Mouse (Mus musculus) cerebellum, postnatal 14 days (tissue): ENCODE measurements around the gene Brf1.

Source experiments
- DNase-seq, 2 experiments: peaks; one replicate each; pipeline ENCODE4 v3.0.0; 2021; ENCODE audit warnings: mixed read lengths in 2 of 2

The Brf1 gene

DNA sequence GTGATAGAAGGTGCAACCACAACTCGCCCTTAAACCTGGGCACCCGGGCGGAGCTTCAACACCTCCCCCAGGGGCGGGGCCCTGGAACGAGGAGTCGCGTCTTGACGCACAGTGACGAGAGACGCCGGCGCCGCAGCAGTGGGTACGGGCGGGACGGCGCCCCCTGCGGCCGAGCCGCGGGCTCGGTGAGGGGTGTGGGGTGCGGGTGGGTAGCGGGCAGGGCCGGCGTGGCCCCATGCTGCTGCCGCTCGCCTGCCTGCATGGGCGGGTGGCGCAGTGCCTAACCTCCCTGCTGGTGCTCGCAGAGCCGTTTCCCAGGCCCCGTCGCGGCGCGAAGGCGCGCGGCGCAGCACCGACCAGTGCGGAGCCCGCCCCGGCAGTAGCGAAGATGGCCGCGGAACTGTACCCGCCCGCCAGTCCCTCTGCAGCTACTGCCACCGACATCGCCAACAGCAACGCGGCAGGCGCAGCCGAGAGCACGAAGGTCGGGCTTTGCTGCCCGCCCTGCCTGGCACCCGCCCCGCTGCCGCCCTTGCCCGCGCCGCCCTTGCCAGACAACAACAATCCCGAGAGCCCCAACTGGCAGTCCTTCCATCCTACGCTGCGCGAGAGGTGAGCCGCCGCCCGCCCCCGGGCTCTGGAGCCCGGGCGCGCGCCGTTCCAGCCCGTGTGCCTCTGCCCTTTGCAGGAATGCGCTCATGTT, 24.0 kb downstream of the Brf1 start, which contains the start of gene Btbd6:
Gene Btbd6 (plus strand): TSS at position 112 of the 703 bp plus-strand sequence.
- peak; percentile 93 to 95 for DNase-seq

DNA sequence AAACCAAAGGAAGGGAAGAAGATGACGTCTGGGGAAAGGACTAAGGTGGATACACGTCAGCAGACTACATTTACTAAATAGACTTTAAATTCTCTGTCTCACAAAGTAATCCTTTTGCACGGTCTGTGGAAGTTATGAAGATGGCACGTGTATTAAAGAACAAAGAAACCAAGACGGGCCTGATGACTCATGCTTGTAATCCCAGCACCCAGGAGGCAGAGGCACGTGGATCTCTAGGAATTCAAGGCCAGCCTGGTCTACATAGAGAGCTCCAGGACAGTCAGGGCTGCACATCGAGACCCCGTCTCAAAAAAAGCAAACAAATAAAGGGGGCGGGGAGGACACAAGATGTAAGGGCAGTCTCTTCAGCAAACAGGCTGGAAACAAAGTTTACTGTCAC, 25.8 kb downstream of the Brf1 start:
- no peak for DNase-seq

DNA sequence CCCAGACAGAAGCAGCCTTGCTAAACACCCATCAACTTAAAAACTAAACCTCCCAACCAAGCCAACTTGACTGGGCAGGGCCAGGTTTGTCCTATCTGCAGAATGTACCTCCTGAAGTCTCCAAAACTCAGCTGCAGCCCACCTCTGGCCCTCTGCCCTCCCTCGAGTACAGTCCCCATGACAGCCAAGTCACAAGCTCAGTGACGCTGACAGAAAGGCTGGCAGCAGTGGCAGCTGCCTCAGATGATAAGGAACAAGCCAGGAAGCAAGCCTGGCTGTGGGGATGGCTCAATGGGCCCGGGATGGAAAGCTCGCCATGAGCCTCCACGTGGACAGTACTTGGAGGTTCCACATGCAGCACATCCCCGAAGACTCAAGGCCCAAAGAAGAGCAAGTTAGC, 30.9 kb downstream of the Brf1 start:
- DNase-seq, result no peak

DNA sequence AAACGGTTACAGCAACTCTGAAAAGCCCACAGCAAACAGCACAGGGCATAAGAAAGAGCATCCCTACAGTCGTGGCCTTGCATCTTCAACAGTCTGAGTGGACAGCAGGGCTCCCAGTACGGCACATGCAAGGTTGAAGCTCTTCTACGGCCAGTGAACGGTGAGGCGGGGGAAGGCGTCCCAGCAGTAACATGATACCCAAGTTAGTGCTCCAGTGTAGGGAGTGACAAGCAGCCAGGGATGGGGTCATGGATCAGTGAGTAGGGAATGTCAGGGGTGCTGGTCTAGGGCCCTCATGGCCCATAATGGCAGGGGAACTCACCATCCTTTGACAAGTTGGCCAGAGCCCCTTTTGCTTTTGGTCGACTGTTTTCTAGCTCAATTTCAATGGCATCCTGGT, 31.6 kb downstream of the Brf1 start:
- no peak for DNase-seq

DNA sequence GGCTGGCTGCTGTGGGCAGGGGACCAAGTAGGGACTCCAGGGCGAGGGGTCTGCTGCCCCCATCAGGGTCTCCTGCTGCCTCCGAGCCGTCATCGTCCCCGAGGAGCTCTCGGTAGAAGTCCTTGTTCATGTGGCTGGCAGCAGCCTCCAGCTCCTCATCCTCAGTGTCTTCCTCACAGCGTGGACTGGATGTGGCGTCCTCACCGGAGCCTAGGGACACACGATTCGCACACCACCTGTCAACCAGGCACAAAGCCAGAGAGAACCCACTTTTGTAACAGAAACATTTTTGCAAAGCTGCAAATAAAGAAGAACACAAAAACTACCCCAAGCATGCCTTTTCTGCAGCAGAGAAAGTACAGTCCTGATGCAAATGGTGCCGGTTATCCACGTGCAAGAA, 34.7 kb downstream of the Brf1 start:
- no peak for DNase-seq

DNA sequence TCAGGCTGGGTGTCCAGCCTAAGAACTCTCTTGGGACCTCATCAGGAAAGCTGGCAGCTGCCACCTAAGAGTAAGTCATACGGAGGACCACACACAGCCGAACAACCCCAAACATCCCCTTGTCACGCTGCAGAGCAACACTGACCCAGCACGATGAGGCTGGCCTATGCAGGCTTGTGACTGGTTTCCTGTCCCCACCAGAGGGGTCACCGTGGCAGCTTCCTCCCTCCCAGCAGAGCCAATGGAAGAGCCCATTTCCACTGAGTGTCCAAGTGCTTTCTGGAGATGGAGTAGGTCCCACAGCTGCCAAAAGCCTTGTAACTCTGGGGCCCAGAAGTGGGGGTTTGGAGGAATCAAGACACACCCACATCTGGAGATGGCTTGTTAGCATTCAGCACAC, 38.6 kb downstream of the Brf1 start:
- no peak for DNase-seq

DNA sequence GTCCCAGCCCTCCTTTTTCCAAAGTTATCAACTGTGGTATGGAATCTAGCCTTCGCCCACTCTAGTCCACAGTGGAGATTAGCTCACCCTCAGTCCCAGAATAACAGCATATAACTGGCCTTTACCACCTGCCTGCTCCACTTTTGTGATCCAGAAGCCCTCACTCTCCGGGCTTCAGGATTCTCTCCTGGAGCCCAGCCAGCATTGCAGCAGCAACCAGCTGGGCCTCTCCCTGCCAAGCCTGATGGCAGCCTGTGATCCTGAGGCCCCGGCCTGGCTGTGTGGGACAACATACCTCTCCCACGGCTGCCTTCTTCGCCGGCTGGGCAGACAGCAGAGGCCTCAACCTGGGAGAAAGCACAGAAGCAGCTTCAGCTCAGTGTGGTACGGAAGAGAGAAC, 39.1 kb downstream of the Brf1 start:
- peak; percentile 57 to 67 for DNase-seq

DNA sequence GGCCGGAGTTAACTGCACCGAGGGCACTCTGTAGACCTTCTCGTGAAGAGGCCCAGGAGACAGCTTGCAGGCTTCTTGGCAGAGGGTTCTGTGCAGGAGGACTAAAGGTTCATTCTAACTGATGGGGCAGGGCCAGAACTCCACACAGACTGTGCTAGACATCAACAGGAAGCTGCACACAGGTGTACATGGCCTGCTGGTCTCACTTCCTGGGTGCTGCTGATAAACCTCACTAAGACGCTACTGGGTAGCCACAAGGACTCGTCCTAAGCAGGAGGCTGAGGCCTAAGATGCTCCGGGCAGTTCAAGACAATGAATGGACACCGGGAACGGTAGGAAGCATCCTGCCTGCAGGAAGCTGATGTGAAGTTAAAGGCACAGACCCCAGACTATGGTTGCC, 41.1 kb downstream of the Brf1 start:
- DNase-seq, result no peak

DNA sequence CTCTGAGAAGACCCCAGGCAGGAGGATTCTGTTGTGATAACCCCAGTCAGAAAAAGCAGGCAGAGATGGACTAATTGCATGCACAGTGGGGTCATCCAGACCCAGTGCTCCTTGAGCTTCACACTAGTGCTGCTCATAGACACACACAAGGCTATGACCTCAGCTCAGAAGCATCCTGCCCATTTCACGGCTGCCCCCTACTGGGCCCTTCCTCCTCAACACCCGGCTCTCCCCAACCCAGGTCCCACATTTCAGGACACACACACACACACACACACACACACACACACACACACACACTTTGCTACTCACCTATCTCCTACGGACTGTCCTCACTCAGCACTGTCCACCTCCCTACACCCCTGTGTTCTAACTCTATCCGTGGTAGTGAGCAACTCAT, 42.2 kb downstream of the Brf1 start:
- peak in 1 of 2 experiments; percentile 72 for DNase-seq

DNA sequence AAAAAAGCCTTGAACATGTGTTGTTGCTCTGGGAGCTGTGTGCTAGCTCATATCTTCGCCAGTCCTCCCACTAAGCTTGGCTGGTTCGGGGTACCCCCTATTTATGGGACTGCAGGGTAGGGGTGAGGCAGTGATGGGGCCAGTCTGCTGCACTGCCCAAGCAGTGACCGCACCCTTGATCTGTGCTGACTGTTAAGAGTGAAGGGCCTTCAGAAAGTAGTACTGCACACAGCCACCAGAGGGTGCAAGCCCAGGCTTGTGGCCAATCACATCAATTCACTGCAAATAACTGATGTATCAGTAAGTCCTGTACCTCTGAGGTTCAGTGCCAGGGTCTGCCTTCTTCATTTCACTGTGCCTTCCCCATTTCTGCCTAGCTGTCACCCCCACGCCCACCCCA, 44.7 kb downstream of the Brf1 start:
- DNase-seq, result peak; percentile 91 to 93

DNA sequence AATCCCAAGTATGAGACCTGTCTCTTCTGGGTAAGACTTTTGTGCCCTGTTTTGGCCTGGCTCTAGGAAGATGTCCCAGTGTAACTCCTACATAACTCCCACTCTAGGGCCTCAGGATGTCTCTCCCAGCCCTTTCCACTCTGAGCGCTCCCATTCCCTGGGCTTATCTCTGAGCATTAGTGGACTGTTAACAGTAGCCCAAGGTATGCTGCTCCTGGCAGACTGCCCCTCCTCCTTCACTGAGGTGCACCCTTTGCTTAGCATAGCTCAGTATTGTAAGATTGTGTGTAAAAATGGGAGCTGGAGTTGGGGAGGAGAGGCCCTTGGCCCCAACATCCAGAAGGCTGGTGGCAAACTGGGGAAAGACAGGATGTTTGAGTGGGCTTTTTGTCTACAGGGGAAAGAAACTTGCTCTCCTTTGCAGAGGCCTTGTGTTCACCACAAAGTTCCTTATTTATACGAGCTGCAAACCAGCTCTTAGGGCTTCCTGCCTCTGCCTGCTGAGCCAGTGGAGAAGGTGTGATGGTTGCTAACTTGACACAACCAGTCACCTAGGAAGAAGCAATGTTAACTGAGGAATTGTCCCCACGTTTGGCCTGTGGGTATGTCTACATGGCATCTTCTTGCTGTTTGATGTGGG, 47.5 kb downstream of the Brf1 start:
- DNase-seq, result no peak

DNA sequence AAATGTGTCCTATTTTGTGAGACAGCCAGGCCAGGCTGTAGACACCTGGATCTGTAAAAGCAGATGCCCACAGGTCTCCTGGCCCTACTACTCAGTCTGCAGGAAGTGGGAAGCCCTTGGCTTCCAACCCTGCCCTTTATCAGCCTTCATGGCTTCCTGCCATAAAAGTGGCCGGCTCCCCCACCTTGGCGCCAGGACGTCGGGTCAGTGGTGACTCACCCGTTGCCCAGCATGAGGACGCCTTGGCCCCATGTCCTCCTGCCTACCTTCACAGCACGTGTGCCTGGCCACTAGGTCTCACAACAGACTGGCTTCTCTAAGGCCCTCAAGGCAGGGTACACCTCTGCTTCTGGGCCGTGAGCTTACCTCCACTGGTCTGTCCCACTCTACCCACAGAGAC, 48.1 kb downstream of the Brf1 start:
- DNase-seq, result no peak

DNA sequence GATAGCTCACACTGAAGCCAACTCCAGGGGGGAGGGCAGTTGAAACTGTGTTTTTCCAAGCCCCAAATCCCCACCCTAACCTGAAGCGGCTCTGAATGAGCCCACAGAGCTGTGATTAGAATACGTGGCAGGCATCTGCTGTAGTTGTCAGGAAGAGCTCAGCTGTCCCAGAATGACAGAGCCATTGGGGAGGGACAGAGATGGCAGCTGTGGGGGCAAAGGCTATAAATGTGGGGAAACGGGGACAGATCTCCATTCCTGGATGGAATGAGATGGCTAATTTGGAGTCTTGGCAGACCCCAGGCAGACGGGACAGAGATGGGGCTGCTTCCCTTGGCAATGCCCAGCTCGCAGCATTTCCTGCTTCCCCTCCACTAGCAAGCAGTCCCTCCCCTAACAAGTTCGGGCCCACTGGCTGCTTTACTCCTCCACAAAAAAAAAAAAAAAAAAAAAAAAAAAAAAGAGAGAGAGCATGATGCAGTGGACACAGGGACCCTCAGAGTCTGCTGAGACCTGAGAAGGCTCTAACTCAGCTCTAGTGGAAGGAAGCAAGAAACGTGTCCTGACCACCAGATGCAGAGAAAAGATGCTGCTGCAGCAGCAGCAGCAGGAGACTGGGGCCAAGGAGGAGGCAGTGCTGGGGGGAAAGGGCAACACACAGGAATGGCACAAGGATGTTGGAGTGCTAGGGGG, 49.2 kb downstream of the Brf1 start:
- DNase-seq, result no peak

DNA sequence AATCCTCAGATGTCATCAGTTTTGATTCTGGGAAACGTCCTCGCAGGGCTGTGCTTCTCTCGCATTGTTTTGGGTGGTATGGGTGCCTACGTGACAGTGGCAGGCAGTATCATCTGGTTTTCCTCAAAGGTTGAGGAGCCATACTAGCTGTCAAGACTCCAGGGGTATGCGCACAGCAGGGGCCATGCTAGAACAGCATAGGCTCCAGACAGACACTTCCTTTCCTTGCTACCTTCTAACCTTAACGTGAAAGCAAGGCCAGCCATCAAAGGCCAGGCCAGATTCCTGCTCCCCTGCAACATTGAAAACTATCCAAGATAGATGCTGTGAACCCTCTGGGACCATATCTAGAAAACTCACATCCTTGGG, 49.8 kb downstream of the Brf1 start:
- DNase-seq, result peak in 1 of 2 experiments; percentile 58

DNA sequence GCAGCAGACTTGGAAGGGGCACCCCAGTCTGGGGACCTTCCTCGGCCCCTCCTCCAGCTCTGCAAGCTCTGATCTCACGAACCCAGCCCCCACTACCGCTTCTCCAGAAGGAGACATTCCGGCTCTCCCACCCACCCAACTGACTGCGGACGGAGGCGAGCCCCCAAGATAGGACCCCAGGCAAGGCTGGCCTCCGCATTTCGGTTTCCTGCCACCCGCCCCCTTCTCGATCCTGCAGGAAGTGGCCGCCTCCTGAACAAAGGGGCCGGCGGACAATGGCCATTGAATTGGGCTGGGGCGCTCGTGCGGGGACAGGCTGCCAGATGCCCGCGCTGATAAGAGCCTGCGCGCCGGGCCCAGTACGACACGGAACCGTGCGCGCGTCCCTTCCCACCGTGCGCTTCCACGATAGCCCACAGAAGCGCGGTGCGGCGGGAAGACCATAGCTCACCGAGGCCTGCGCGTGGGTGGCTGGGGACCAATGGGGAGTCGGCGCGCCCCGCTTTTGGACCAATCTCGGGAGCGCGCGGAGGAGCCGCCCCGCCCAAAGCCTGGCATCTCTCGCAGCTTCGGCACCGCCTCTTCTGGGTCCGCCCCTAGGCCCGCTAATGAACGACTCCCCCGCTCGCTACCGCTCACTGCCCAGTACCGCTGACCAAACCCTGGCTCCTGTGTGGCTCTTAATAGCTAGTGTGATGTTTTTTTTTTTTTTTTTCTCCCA, 50.3 kb downstream of the Brf1 start:
- DNase-seq, result peak; percentile 94 to 96

DNA sequence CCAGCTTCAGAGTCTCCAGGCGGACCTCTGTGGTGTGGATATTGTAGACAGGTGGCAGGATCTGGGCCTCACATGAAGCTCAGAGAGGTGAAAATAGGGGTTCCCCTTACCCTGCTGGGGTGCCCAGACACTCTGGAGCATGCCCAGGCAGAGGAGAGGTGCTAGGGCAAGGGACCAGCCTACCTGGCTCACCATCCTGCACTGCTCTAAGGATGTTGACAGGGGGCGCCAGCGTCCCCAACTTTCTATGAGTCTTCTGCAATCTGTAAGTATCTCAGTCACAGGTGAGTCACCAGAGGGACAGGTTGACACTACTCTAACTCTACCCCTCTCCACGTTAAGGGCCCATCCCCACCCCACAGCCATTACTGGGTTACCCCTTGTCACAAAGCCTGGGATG, 53.2 kb downstream of the Brf1 start:
- DNase-seq, result peak; percentile 61 to 64

DNA sequence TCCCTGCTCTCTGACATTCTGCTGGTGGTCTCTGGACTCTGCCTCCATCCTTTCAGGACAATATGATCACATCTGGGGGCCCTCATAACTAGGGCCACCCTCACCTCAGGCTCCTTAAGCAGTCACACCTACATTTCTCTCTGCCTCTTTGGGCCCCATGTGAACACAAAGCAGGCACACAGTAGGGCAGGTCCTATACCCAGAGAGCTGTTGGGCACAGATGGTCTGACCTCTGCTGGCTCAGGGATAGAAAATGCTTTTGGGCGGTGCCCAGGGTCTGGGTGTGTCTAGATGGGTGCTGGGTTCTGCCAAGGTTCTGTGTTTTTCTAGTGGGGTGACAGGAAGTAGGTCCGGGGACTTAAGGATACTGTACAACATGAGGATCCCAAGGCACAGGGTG, 56.8 kb downstream of the Brf1 start:
- no peak for DNase-seq

DNA sequence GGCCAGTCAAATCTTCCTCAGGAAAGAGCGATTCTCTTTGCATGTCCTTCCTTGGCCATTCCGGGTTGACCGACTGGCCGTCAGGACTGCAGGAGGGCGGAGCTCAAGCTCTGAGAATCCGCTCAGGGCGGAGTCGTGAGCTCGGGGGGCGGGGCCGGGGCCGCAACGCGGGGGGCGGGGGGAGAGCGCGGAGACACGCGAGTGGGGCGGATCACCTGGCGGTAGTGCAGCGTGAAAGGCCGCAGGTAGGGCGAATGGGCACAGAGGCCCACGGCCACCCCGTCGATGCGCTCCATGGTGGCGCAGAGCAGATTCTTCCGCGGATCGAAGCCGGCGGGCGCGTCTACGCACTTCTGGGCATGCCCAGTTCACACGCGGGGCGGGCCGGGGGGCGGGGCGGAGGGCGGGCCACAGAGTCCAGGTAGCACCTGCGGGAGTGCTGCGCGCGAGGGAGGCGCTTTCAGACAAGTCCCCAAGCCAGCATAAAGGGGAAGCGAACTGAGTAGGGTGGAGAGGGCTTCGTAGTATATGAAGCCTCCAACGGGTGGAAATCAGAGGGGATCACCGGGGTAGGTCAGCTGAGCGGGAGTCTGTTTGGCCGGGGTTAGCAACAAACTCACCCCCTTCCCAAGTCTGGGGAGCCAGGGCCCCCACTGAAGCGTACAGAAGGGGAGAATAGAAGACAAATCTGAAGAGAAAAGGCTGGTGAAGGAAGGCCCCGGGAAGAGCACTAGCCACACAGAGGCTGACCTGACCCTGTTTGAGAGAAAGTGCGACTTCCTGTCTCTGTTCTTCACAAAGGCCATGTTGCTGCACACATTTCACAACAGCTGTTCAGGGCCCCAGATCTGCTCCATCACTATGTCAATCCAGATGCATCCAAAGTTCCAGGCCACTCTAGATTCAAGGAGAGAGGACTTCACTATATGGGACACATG, 58.5 kb downstream of the Brf1 start, which contains the start of gene Nudt14:
Gene Nudt14 (minus strand): TSS at position 349 of the 938 bp plus-strand sequence.
- peak; percentile 78 to 80 for DNase-seq

DNA sequence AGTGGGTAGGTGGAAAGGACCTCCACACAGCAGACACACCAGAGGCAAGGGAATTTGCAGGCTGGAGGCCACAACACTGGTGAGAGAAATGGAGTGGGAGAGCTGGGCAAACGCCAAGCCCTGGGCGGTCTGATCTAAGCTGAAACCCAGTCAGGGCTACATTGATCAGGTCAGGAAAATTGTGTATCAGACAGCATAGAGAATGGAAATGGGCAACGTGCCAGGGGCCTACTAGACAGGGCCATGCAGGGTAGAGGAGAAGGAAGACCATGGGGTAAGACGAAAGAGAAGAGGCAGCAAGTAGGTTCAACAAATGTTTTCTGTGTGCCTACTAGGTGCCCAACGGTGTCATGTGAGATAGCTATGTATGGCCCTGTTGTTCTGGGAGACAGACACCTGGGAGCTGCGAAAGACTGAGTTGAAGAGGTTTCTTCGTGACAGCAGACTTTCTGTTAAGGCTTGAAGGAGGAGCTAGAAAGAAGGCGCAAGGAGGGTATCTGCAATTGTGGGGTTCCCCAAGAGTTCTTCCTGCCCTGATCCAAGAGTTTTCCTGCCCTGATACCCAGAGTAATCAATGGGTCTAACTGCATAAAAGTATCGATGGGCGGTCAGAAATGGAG, 59.2 kb downstream of the Brf1 start:
- peak; percentile 60 to 71 for DNase-seq

DNA sequence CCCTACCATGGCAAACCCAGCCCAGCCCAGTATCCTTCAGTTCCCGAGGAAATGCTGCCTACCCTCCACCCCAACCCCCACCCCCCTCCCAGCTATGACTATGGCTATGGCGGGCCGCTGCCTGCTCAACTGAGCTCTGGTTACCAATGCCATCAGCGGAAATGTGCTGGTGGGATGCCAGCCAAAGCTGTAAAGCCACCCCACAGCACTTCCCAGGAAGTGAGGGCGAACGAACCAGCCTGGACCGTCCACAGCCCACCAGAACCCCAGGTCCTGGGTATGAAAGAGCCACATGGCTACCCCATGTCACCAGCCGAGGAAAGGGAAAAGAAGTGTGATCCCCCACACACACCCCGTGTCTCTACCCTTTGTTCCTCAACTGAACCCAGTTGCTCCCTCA, 59.8 kb downstream of the Brf1 start:
- DNase-seq, result no peak

DNA sequence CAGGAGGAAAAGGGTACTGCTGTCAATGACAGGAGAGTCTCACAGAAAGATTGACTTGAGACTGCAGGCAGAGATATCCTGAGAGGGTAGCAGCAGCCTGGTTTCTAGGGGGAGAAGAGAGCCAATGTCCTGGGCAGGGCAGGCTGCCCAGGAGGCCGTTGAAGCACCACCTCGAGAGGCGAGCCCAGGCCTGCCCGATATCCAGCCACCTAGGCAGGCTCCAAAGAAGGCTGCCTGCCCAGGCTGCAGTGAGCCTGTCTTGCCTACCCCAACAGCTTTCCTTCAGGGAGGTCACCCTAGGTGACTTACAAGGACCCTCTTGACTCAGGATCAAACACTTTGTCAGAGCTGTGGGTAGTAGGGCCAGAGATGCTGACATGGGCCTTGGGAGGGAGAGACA, 60.3 kb downstream of the Brf1 start:
- DNase-seq, result no peak
